Mouse (Mus musculus) cerebellum, adult 2 months (tissue): ENCODE data around the gene Elp1.

Experiments
- CTCF ChIP-seq: fragments of 200-500 bp; IDR thresholded peaks from 2 replicates; pipeline ENCODE4 v1.5.1; 2011; ENCODE audit warnings: low read depth, mild to moderate bottlenecking, control low read depth, low read length, moderate library complexity, borderline replicate concordance; ENCODE audit not compliant: insufficient read depth
- POLR2A ChIP-seq: fragments of 200-500 bp; IDR thresholded peaks from 2 replicates; pipeline ENCODE4 v1.6.1; 2011; ENCODE audit warnings: low read length, control low read depth, borderline replicate concordance; ENCODE audit not compliant: insufficient read depth

DNA sequence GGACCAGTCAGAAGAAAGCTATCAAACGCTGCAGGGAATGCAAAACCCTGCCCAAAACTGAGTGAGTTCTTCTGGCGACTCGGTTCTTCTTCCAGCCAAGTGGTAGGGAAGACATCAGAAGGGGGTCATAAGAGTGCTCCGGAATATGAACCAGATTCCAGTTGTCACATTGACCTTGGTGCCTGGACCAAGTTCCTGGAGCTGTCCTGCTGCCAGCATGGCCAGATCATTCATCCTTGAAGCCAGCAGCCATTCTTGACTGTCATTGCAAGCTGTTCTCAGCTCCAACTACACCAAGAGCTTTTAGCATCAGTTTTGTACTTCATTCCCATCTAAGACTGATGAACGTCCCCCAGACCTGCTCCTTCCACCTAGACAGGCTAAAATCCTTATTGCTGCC, 85.3 kb downstream of the Elp1 start:
- no peak for TF ChIP-seq POLR2A
- no peak for TF ChIP-seq CTCF
